Mouse (Mus musculus): ENCODE data around the gene Hnrnph1.

GRCm38 (mm10) chr11:50393306-50393705 is 16.5 kb downstream of the Hnrnph1 start:
- TF ChIP-seq MYC (IDR thresholded peaks at IDR 0.05; ENCODE audit: low read depth, low read length) (no peak), MAZ (IDR thresholded peaks at IDR 0.05; ENCODE audit: low read depth, low read length) (no peak), UBTF (IDR thresholded peaks at IDR 0.05; ENCODE audit: low read depth, low read length) (no peak), EP300 (IDR thresholded peaks at IDR 0.05; ENCODE audit: low read length) (no peak), CTCF (conservative IDR thresholded peaks at IDR 0.05 in 1 of 2, IDR thresholded peaks at IDR 0.05 in 1 of 2; ENCODE audit: low read depth in 2 of 2, low read length in 2 of 2) (no peak), ZNF384 (IDR thresholded peaks at IDR 0.05; ENCODE audit: low read depth, low read length) (no peak), POLR2A (IDR thresholded peaks at IDR 0.05; ENCODE audit: low read depth, low read length) (no peak), MAFK (IDR thresholded peaks at IDR 0.05; ENCODE audit: insufficient replicate concordance, low read length) (no peak), HCFC1 (IDR thresholded peaks at IDR 0.05; ENCODE audit: low read depth, low read length) (no peak), MAX (IDR thresholded peaks at IDR 0.05; ENCODE audit: low read length) (no peak), NELFE (IDR thresholded peaks at IDR 0.05; ENCODE audit: low read depth, low read length) (no peak), RAD21 (IDR thresholded peaks at IDR 0.05; ENCODE audit: low read depth, low read length) (no peak)

Data from CH12.LX (cell line).